Mouse (Mus musculus) forebrain, embryonic 10.5 days (tissue): Measurements from ENCODE around the gene Ufl1. TPM values are rescaled to one million over a fixed set of nuclear protein-coding genes. Genes with fewer than 3 reads are reported as not detected.
"Not testable (repeated sequence)": the region's sequence is repeated elsewhere in the genome, so short reads cannot be mapped to it uniquely, and the experiment has no call there.

Experiments
- DNase-seq: peaks from one replicate; pipeline ENCODE4 v3.0.0-alpha.2; 2017; ENCODE audit warnings: low spot score; ENCODE audit errors: extremely low spot score
- H3K27ac ChIP-seq: fragments of 300-500 bp; sonication (generic); 2 replicates; pipeline ENCODE4 v1.5.1; 2016; ENCODE audit warnings: mild to moderate bottlenecking
- H3K27me3 ChIP-seq: fragments of 300-500 bp; sonication (generic); 2 replicates; pipeline ENCODE4 v1.6.1; 2016; ENCODE audit warnings: mild to moderate bottlenecking; ENCODE audit not compliant: poor library complexity, severe bottlenecking
- H3K36me3 ChIP-seq: fragments of 300-500 bp; sonication (generic); replicated peaks from 2 replicates; pipeline ENCODE4 v1.6.1; 2016; ENCODE audit warnings: mild to moderate bottlenecking, moderate library complexity
- H3K4me1 ChIP-seq: fragments of 300-500 bp; sonication (generic); 2 replicates; pipeline ENCODE4 v1.6.1; 2016
- H3K4me3 ChIP-seq: fragments of 300-500 bp; sonication (generic); 2 replicates; pipeline ENCODE4 v1.5.1; 2016; ENCODE audit warnings: mild to moderate bottlenecking, moderate library complexity
- H3K9me3 ChIP-seq: fragments of 300-500 bp; sonication (generic); 2 replicates; pipeline ENCODE4 v1.6.1; 2016; ENCODE audit warnings: mild to moderate bottlenecking, moderate library complexity
- WGBS: fragments of 180-500 bp; shearing (Covaris S2); methylation state at CpG from one replicate; pipeline ENCODE4 v1.1.7; 2016; 5-methylcytosine and 5-hydroxymethylcytosine counted together
- polyA plus RNA-seq: library from polyadenylated mRNA; unstranded; fragments of >200 nt; fragmentation: Nextera tagmentation; extraction: Ambion mirVana; gene quantifications from 2 replicates; pipeline ENCODE4 v1.2.1, GENCODE M21; 2016

Ufl1 gene
- polyA plus RNA-seq, 1 experiment from 2014 or later: 38.4 TPM

GRCm38 (mm10) chr4:25233767-25234166 lies 47.9 kb downstream of the Ufl1 start:
- not testable (repeated sequence) for H3K9me3 ChIP-seq, H3K27me3 ChIP-seq, DNase-seq, H3K4me1 ChIP-seq, H3K36me3 ChIP-seq, H3K27ac ChIP-seq, H3K4me3 ChIP-seq
- 87% methylated on average over 1 of the region's 1 CpGs for WGBS

- H3K27me3 ChIP-seq: no peaks in the 10 kb centered on the region
- H3K27ac ChIP-seq: no peak overlapping the region
- H3K9me3 ChIP-seq: no peaks in the 10 kb centered on the region
- WGBS: 95% methylated on average over 3 of the region's 3 CpGs
- DNase-seq: no peak
- H3K4me3 ChIP-seq: no peak overlapping the region
- no peaks in the 10 kb centered on the region for H3K36me3 ChIP-seq
- peaks cover 1% of the 10 kb centered on the region; the same call in 1 of the 2 replicates for H3K4me1 ChIP-seq
Observed at GRCm38 (mm10) chr4:25232546-25232945, 49.1 kb downstream of the Ufl1 start.

GRCm38 (mm10) chr4:25227527-25227926 lies 54.1 kb downstream of the Ufl1 start:
- Histone ChIP-seq H3K4me3 (no peak overlapping the region), H3K27ac (no peak overlapping the region), H3K36me3 (no peaks in the 10 kb centered on the region), H3K9me3 (no peaks in the 10 kb centered on the region), H3K4me1 (peaks cover 6% of the 10 kb centered on the region; the same call in 1 of the 2 replicates), H3K27me3 (no peaks in the 10 kb centered on the region)
- 22% methylated on average over 1 of the region's 1 CpGs for WGBS
- no peak for DNase-seq

GRCm38 (mm10) chr4:25221927-25222326 lies 59.7 kb downstream of the Ufl1 start:
- Histone ChIP-seq H3K27me3 (no peaks in the 10 kb centered on the region), H3K4me3 (no peak overlapping the region), H3K9me3 (no peaks in the 10 kb centered on the region), H3K4me1 (no peaks in the 10 kb centered on the region), H3K27ac (no peak overlapping the region), H3K36me3 (no peaks in the 10 kb centered on the region)
- DNase-seq: no peak

GRCm38 (mm10) chr4:25213451-25213850 lies 68.2 kb downstream of the Ufl1 start:
- Histone ChIP-seq H3K4me1 (no peaks in the 10 kb centered on the region), H3K4me3 (no peak overlapping the region), H3K27ac (no peak overlapping the region), H3K27me3 (no peaks in the 10 kb centered on the region), H3K36me3 (no peaks in the 10 kb centered on the region), H3K9me3 (no peaks in the 10 kb centered on the region)
- DNase-seq: no peak
- WGBS: 64% methylated on average over 5 of the region's 5 CpGs

GRCm38 (mm10) chr4:25206166-25206565 lies 75.5 kb downstream of the Ufl1 start:
- Histone ChIP-seq H3K27me3 (no peaks in the 10 kb centered on the region), H3K4me3 (no peak overlapping the region), H3K27ac (no peak overlapping the region), H3K36me3 (no peaks in the 10 kb centered on the region), H3K9me3 (no peaks in the 10 kb centered on the region), H3K4me1 (no peaks in the 10 kb centered on the region)
- DNase-seq: no peak
- 82% methylated on average over 4 of the region's 4 CpGs for WGBS

Other genes starting within 250 kb of the Ufl1 start
- gene Fhl5, start 38.9 kb downstream of the Ufl1 start, polyA plus RNA-seq: not detected in 2 replicates